Mouse (Mus musculus): ENCODE data around the gene Col16a1. TPM values are rescaled to one million over a fixed set of nuclear protein-coding genes. Genes with fewer than 3 reads are reported as not detected.

Col16a1 gene
- total and polyA plus RNA-seq, 3 experiments = 0.25 to 0.50 TPM; not detected in 1

GRCm38 (mm10) chr4:130121560-130121959 is 73.9 kb downstream of the Col16a1 start:
- no peak for DNase-seq (ENCODE audit: low read depth, low spot score)
- Histone ChIP-seq H3K9me3 (replicated peaks; ENCODE audit: insufficient read depth, low read length) (no peaks in the 10 kb centered on the region), H3K9ac (ENCODE audit: control insufficient read depth, low read depth, low read length, poor library complexity, severe bottlenecking) (no peak overlapping the region), H3K27ac (ENCODE audit: control insufficient read depth, low read depth, low read length) (no peak overlapping the region), H3K4me1 (ENCODE audit: control insufficient read depth in 1 of 2, insufficient read depth in 2 of 2, low read length in 2 of 2) (no peaks in the 10 kb centered on the region), H3K27me3 (ENCODE audit: control insufficient read depth in 1 of 2, insufficient read depth in 2 of 2, low read length in 2 of 2) (no peaks in the 10 kb centered on the region), H3K79me2 (ENCODE audit: control insufficient read depth, insufficient read depth, low read length, poor library complexity) (no peaks in the 10 kb centered on the region), H3K4me3 (ENCODE audit: control insufficient read depth in 1 of 2, insufficient read depth in 1 of 2, low read depth in 2 of 2, low read length in 2 of 2) (no peak overlapping the region), H3K36me3 (ENCODE audit: control insufficient read depth in 1 of 2, insufficient read depth in 2 of 2, low read length in 2 of 2) (no peaks in the 10 kb centered on the region)
- TF ChIP-seq POLR2AphosphoS5 (IDR thresholded peaks at IDR 0.05; ENCODE audit: borderline replicate concordance, low read depth, low read length) (no peak), ELF1 (IDR thresholded peaks at IDR 0.05; ENCODE audit: low read depth, low read length) (no peak), MYB (IDR thresholded peaks at IDR 0.05; ENCODE audit: low read depth, low read length) (no peak), E2F4 (IDR thresholded peaks at IDR 0.05; ENCODE audit: borderline replicate concordance, low read depth, low read length) (no peak), RCOR1 (IDR thresholded peaks at IDR 0.05; ENCODE audit: low read depth, low read length) (no peak), UBTF (IDR thresholded peaks at IDR 0.05; ENCODE audit: borderline replicate concordance, insufficient read depth, low read depth, low read length) (no peak), GATA1 (IDR thresholded peaks at IDR 0.05; ENCODE audit: low read depth, low read length) (no peak), MAZ (IDR thresholded peaks at IDR 0.05; ENCODE audit: low read depth, low read length) (no peak), TCF12 (IDR thresholded peaks at IDR 0.05; ENCODE audit: low read depth, low read length) (no peak), GABPA (IDR thresholded peaks at IDR 0.05; ENCODE audit: low read depth, low read length) (no peak), TAL1 (IDR thresholded peaks at IDR 0.05; ENCODE audit: low read length) (no peak), MYC (IDR thresholded peaks at IDR 0.05; ENCODE audit: low read depth, low read length) (no peak), TBP (IDR thresholded peaks at IDR 0.05; ENCODE audit: low read depth, low read length) (no peak), CHD1 (IDR thresholded peaks at IDR 0.05; ENCODE audit: low read depth, low read length) (no peak), NELFE (IDR thresholded peaks at IDR 0.05; ENCODE audit: low read depth, low read length) (no peak), JUND (IDR thresholded peaks at IDR 0.05; ENCODE audit: low read depth, low read length) (no peak), ZMIZ1 (IDR thresholded peaks at IDR 0.05; ENCODE audit: low read depth, low read length) (no peak), ZKSCAN1 (IDR thresholded peaks at IDR 0.05; ENCODE audit: low read depth, low read length) (no peak), POLR2AphosphoS2 (IDR thresholded peaks at IDR 0.05; ENCODE audit: low read length) (no peak)

GRCm38 (mm10) chr4:130123020-130123419 is 75.4 kb downstream of the Col16a1 start:
- H3K36me3 ChIP-seq (ENCODE audit: control insufficient read depth in 1 of 2, insufficient read depth in 2 of 2, low read length in 2 of 2) = no peaks in the 10 kb centered on the region
- no peaks in the 10 kb centered on the region for H3K79me2 ChIP-seq (ENCODE audit: control insufficient read depth, insufficient read depth, low read length, poor library complexity)
- no peaks in the 10 kb centered on the region for H3K9me3 ChIP-seq (replicated peaks; ENCODE audit: insufficient read depth, low read length)
- H3K27me3 ChIP-seq (ENCODE audit: control insufficient read depth in 1 of 2, insufficient read depth in 2 of 2, low read length in 2 of 2) = no peaks in the 10 kb centered on the region
- no peak overlapping the region for H3K27ac ChIP-seq (ENCODE audit: control insufficient read depth, low read depth, low read length)
- 0 out of 4 replicates have a peak, but pooled peaks cover 0 to 3% of the 10 kb centered on the region in 2 experiments for H3K4me1 ChIP-seq (ENCODE audit: control insufficient read depth in 1 of 2, insufficient read depth in 2 of 2, low read length in 2 of 2)
- TF ChIP-seq SIN3A (IDR thresholded peaks at IDR 0.05; ENCODE audit: low read length) = no peak
- TF ChIP-seq TCF12 (IDR thresholded peaks at IDR 0.05; ENCODE audit: low read depth, low read length) = no peak
- TF ChIP-seq TBP (IDR thresholded peaks at IDR 0.05; ENCODE audit: low read depth, low read length) = no peak
- no peak for TF ChIP-seq MAZ (IDR thresholded peaks at IDR 0.05; ENCODE audit: low read depth, low read length)
- TF ChIP-seq EP300 (IDR thresholded peaks at IDR 0.05; ENCODE audit: low read depth in 1 of 2, low read length in 2 of 2) = no peak
- no peak for DNase-seq (ENCODE audit: low read depth, low spot score)
- no peak overlapping the region for H3K9ac ChIP-seq (ENCODE audit: control insufficient read depth, low read depth, low read length, poor library complexity, severe bottlenecking)
- H3K4me3 ChIP-seq (ENCODE audit: control insufficient read depth in 1 of 2, insufficient read depth in 1 of 2, low read depth in 2 of 2, low read length in 2 of 2) = no peak overlapping the region
